Mouse (Mus musculus) neural tube, embryonic 14.5 days (tissue): ENCODE measurements around the gene Tekt1. TPM values are rescaled to one million over a fixed set of nuclear protein-coding genes. Genes with fewer than 3 reads are reported as not detected.

ENCODE experiments used
- ATAC-seq: fragments of 200-750 bp; cut with Nextera tagmentation; 2 replicates; pipeline ENCODE4 v1.8.0; 2017; ENCODE audit warnings: low read depth, mild to moderate bottlenecking, moderate TSS enrichment, moderate library complexity
- H3K27ac ChIP-seq: fragments of 300-500 bp; sonication (generic); 2 replicates; pipeline ENCODE4 v1.5.1; 2014; ENCODE audit warnings: low read depth, mild to moderate bottlenecking, control low read depth, low read length, moderate library complexity, mixed read lengths
- H3K27me3 ChIP-seq: fragments of 300-500 bp; sonication (generic); 2 replicates; pipeline ENCODE4 v1.6.1; 2014; ENCODE audit warnings: low read length; ENCODE audit not compliant: control insufficient read depth, insufficient read depth
- H3K36me3 ChIP-seq: fragments of 300-500 bp; sonication (generic); 2 replicates; pipeline ENCODE4 v1.6.1; 2014; ENCODE audit warnings: low read length, mixed read lengths; ENCODE audit not compliant: control insufficient read depth, insufficient read depth
- H3K4me1 ChIP-seq: fragments of 300-500 bp; sonication (generic); 2 replicates; pipeline ENCODE4 v1.6.1; 2014; ENCODE audit warnings: low read length; ENCODE audit not compliant: control insufficient read depth, insufficient read depth
- H3K4me2 ChIP-seq: fragments of 300-500 bp; sonication (generic); 2 replicates; pipeline ENCODE4 v1.6.1; 2014; ENCODE audit warnings: mild to moderate bottlenecking, low read depth, low read length, control low read depth
- H3K4me3 ChIP-seq: fragments of 300-500 bp; sonication (generic); 2 replicates; pipeline ENCODE4 v1.5.1; 2014; ENCODE audit warnings: low read depth, low read length, control low read depth, mixed read lengths
- H3K9ac ChIP-seq: fragments of 300-500 bp; sonication (generic); replicated peaks from 2 replicates; pipeline ENCODE4 v1.6.1; 2014; ENCODE audit warnings: low read depth, mild to moderate bottlenecking, control low read depth, low read length, mixed read lengths
- H3K9me3 ChIP-seq: fragments of 300-500 bp; sonication (generic); 2 replicates; pipeline ENCODE4 v1.6.1; 2016; ENCODE audit warnings: low read length; ENCODE audit not compliant: control insufficient read depth
- WGBS: fragments of 180-500 bp; shearing (Covaris S2); extraction: QIAGEN DNeasy Blood & Tissue Kit; methylation state at CpG from one replicate; pipeline ENCODE4 v1.1.7; 2014; 5-methylcytosine and 5-hydroxymethylcytosine counted together
- polyA plus RNA-seq: library from polyadenylated mRNA; unstranded; fragments of >200 nt; fragmentation: Nextera tagmentation; extraction: Ambion mirVana; gene quantifications from 2 replicates; pipeline ENCODE4 v1.2.1, GENCODE M21; 2014

Tekt1 gene
- polyA plus RNA-seq, 1 experiment from 2014 or later: 8.8 TPM

- no peak for ATAC-seq
- no peak overlapping the region for H3K4me3 ChIP-seq
- 42% methylated on average over 12 of the region's 12 CpGs for WGBS
- H3K9me3 ChIP-seq: no peaks in the 10 kb centered on the region
- no peaks in the 10 kb centered on the region for H3K4me1 ChIP-seq
- no peaks in the 10 kb centered on the region for H3K36me3 ChIP-seq
- H3K4me2 ChIP-seq: no peak overlapping the region
- H3K27me3 ChIP-seq: no peaks in the 10 kb centered on the region
- H3K9ac ChIP-seq: no peak overlapping the region
- no peak overlapping the region for H3K27ac ChIP-seq
Observed at GRCm38 (mm10) chr11:72369904-72370672, 7.8 kb upstream of the Tekt1 start.

GRCm38 (mm10) chr11:72367934-72368674, 5.9 kb upstream of the Tekt1 start:
- Histone ChIP-seq H3K27ac (no peak overlapping the region), H3K4me3 (no peak overlapping the region), H3K9me3 (no peaks in the 10 kb centered on the region), H3K27me3 (no peaks in the 10 kb centered on the region), H3K4me1 (no peaks in the 10 kb centered on the region), H3K9ac (no peak overlapping the region), H3K4me2 (no peak overlapping the region), H3K36me3 (no peaks in the 10 kb centered on the region)
- 61% methylated on average over 11 of the region's 11 CpGs for WGBS
- ATAC-seq: no peak

- H3K4me3 ChIP-seq: no peak overlapping the region
- H3K9ac ChIP-seq: no peak overlapping the region
- H3K4me2 ChIP-seq: no peak overlapping the region
- no peak for ATAC-seq
- H3K36me3 ChIP-seq: no peaks in the 10 kb centered on the region
- H3K27me3 ChIP-seq: no peaks in the 10 kb centered on the region
- H3K4me1 ChIP-seq: peaks cover 3% of the 10 kb centered on the region; the same call in 1 of the 2 replicates
- WGBS: 82% methylated on average over 9 of the region's 9 CpGs
- H3K9me3 ChIP-seq: no peaks in the 10 kb centered on the region
- no peak overlapping the region for H3K27ac ChIP-seq
Observed at GRCm38 (mm10) chr11:72366126-72366525, 3.9 kb upstream of the Tekt1 start.

- no peak overlapping the region for H3K9ac ChIP-seq
- no peak for ATAC-seq
- no peaks in the 10 kb centered on the region for H3K36me3 ChIP-seq
- H3K9me3 ChIP-seq: no peaks in the 10 kb centered on the region
- H3K4me2 ChIP-seq: no peak overlapping the region
- WGBS: 97% methylated on average over 5 of the region's 5 CpGs
- no peak overlapping the region for H3K27ac ChIP-seq
- H3K4me1 ChIP-seq: peaks cover 3% of the 10 kb centered on the region; the same call in 1 of the 2 replicates
- H3K4me3 ChIP-seq: no peak overlapping the region
- H3K27me3 ChIP-seq: no peaks in the 10 kb centered on the region
Observed at GRCm38 (mm10) chr11:72364526-72364925, 2.3 kb upstream of the Tekt1 start.

GRCm38 (mm10) chr11:72363523-72364240, 1.4 kb upstream of the Tekt1 start:
- Histone ChIP-seq H3K36me3 (no peaks in the 10 kb centered on the region), H3K27me3 (no peaks in the 10 kb centered on the region), H3K27ac (no peak overlapping the region), H3K9ac (no peak overlapping the region), H3K4me2 (no peak overlapping the region), H3K4me3 (no peak overlapping the region), H3K9me3 (no peaks in the 10 kb centered on the region), H3K4me1 (peaks cover 3% of the 10 kb centered on the region; the same call in 1 of the 2 replicates)
- no peak for ATAC-seq
- 85% methylated on average over 8 of the region's 8 CpGs for WGBS

GRCm38 (mm10) chr11:72361385-72362346, 576 bp downstream of the Tekt1 start:
- 7% methylated on average over 42 of the region's 42 CpGs for WGBS
- H3K4me2 ChIP-seq: peak overlapping the region; percentile 89
- H3K27ac ChIP-seq: peak overlapping the region; percentile 53; the same call in 1 of the 2 replicates
- ATAC-seq: peak; percentile 89
- no peaks in the 10 kb centered on the region for H3K9me3 ChIP-seq
- H3K27me3 ChIP-seq: no peaks in the 10 kb centered on the region
- H3K4me3 ChIP-seq: peak overlapping the region; percentile 41
- peaks cover 3% of the 10 kb centered on the region; the same call in 1 of the 2 replicates for H3K4me1 ChIP-seq
- H3K36me3 ChIP-seq: no peaks in the 10 kb centered on the region
- peak overlapping the region; percentile 73 for H3K9ac ChIP-seq

GRCm38 (mm10) chr11:72354971-72355728, 7.1 kb downstream of the Tekt1 start:
- Histone ChIP-seq H3K27ac (no peak overlapping the region), H3K9ac (no peak overlapping the region), H3K27me3 (no peaks in the 10 kb centered on the region), H3K4me3 (no peak overlapping the region), H3K4me2 (no peak overlapping the region), H3K9me3 (no peaks in the 10 kb centered on the region), H3K36me3 (no peaks in the 10 kb centered on the region), H3K4me1 (no peaks in the 10 kb centered on the region)
- ATAC-seq: no peak
- WGBS: 35% methylated on average over 20 of the region's 20 CpGs

GRCm38 (mm10) chr11:72353186-72353585, 9.1 kb downstream of the Tekt1 start:
- H3K4me2 ChIP-seq: no peak overlapping the region
- H3K9ac ChIP-seq: no peak overlapping the region
- no peak for ATAC-seq
- no peak overlapping the region for H3K4me3 ChIP-seq
- no peaks in the 10 kb centered on the region for H3K36me3 ChIP-seq
- no peak overlapping the region for H3K27ac ChIP-seq
- H3K4me1 ChIP-seq: no peaks in the 10 kb centered on the region
- no peaks in the 10 kb centered on the region for H3K9me3 ChIP-seq
- 83% methylated on average over 3 of the region's 3 CpGs for WGBS
- no peaks in the 10 kb centered on the region for H3K27me3 ChIP-seq
